Mouse (Mus musculus) midbrain, postnatal 0 days (tissue): ENCODE results near the gene Efna5. TPM values are rescaled to one million over a fixed set of nuclear protein-coding genes. Genes with fewer than 3 reads are reported as not detected.

Source experiments
- ATAC-seq: fragments of 200-750 bp; cut with Nextera tagmentation; 2 replicates; pipeline ENCODE4 v1.8.0; 2017; ENCODE audit warnings: moderate number of reproducible peaks, mild to moderate bottlenecking, moderate TSS enrichment, moderate library complexity; ENCODE audit not compliant: low FRiP score
- DNase-seq: peaks from one replicate; pipeline ENCODE4 v3.0.0-alpha.2; 2015; ENCODE audit warnings: low spot score
- H3K27ac ChIP-seq: fragments of 300-500 bp; sonication (generic); 2 replicates; pipeline ENCODE4 v1.5.1; 2014; ENCODE audit warnings: low read depth, mild to moderate bottlenecking, low read length, mixed read lengths
- H3K27me3 ChIP-seq: fragments of 300-500 bp; sonication (generic); 2 replicates; pipeline ENCODE4 v1.6.1; 2014; ENCODE audit warnings: low read length, control low read depth, mixed read lengths; ENCODE audit not compliant: insufficient read depth
- H3K36me3 ChIP-seq: fragments of 300-500 bp; sonication (generic); 2 replicates; pipeline ENCODE4 v1.6.1; 2014; ENCODE audit warnings: low read length, control low read depth, mixed read lengths; ENCODE audit not compliant: insufficient read depth
- H3K4me1 ChIP-seq: fragments of 300-500 bp; sonication (generic); 2 replicates; pipeline ENCODE4 v1.6.1; 2014; ENCODE audit warnings: mild to moderate bottlenecking, control low read depth, antibody characterized with exemption, low read length, mixed read lengths; ENCODE audit not compliant: insufficient read depth
- H3K4me2 ChIP-seq: fragments of 300-500 bp; sonication (generic); 2 replicates; pipeline ENCODE4 v1.6.1; 2014; ENCODE audit warnings: low read depth, mild to moderate bottlenecking, low read length, mixed read lengths; ENCODE audit not compliant: poor library complexity, severe bottlenecking
- H3K4me3 ChIP-seq: fragments of 300-500 bp; sonication (generic); 2 replicates; pipeline ENCODE4 v1.5.1; 2014; ENCODE audit warnings: low read depth, mild to moderate bottlenecking, low read length, moderate library complexity
- H3K9ac ChIP-seq: fragments of 300-500 bp; sonication (generic); replicated peaks from 2 replicates; pipeline ENCODE4 v1.6.1; 2014; ENCODE audit warnings: mild to moderate bottlenecking, low read length, moderate library complexity, mixed read lengths; ENCODE audit not compliant: poor library complexity, severe bottlenecking
- H3K9me3 ChIP-seq: fragments of 300-500 bp; sonication (generic); 2 replicates; pipeline ENCODE4 v1.6.1; 2016; ENCODE audit warnings: low read length, control low read depth
- CTCF ChIP-seq: IDR thresholded peaks from 2 replicates; pipeline ENCODE4 v1.5.1; 2016; ENCODE audit warnings: antibody characterized with exemption, mild to moderate bottlenecking
- WGBS: fragments of 180-500 bp; shearing (Covaris S2); extraction: QIAGEN DNeasy Blood & Tissue Kit; methylation state at CpG from one replicate; pipeline ENCODE4 v1.1.7; 2014; 5-methylcytosine and 5-hydroxymethylcytosine counted together
- polyA plus RNA-seq: library from polyadenylated mRNA; unstranded; fragments of >200 nt; fragmentation: Nextera tagmentation; extraction: Ambion mirVana; gene quantifications from 2 replicates; pipeline ENCODE4 v1.2.1, GENCODE M21; 2015
- total RNA-seq: library from RNA; depleted of rRNA; stranded (reverse); fragments of >200 nt; gene quantifications from 2 replicates; pipeline ENCODE4 v1.2.3, GENCODE M21; 2014

Gene Efna5
- total and polyA plus RNA-seq, 2 experiments from 2014 or later, result 11.1 to 59.5 TPM

GRCm38 (mm10) chr17:62851268-62851667, 29.8 kb downstream of the Efna5 start:
- Histone ChIP-seq H3K36me3 (no peaks in the 10 kb centered on the region), H3K4me1 (peaks cover 5% of the 10 kb centered on the region; the same call in 1 of the 2 replicates), H3K4me2 (no peak overlapping the region), H3K27ac (no peak overlapping the region), H3K9me3 (no peaks in the 10 kb centered on the region), H3K9ac (no peak overlapping the region), H3K4me3 (no peak overlapping the region), H3K27me3 (no peaks in the 10 kb centered on the region)
- ATAC-seq (no peak), DNase-seq (no peak)
- TF ChIP-seq CTCF, result no peak
- WGBS, result 39% methylated on average over 7 of the region's 7 CpGs

- 46% methylated on average over 3 of the region's 3 CpGs for WGBS
- no peak for DNase-seq
- H3K4me2 ChIP-seq, result no peak overlapping the region
Measured at GRCm38 (mm10) chr17:62850603-62851002, 30.5 kb downstream of the Efna5 start.

DNA sequence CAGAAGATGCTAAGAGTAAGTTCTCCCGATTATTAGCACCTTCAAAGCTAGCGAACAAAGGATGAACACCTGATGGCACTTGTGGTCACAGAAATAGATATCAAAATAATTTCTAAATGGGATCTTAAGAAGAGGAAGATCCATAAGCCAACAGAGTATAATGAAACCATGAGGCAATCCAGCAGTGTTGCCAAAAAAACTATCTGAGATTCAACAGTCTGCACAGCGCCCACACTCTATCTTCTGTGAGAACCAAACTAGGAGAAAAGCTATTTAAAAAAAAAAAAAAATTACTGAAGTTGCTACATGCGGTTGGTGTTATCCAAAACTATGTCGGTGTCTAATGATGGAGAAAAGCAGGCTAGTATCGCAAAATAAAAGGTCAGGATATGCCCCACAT, 31.4 kb downstream of the Efna5 start:
- H3K9me3 ChIP-seq, result no peaks in the 10 kb centered on the region

More at GRCm38 (mm10) chr17:62850603-62851002, 30.5 kb downstream of the Efna5 start:
- no peak for TF ChIP-seq CTCF
- no peak overlapping the region for H3K9ac ChIP-seq
- no peaks in the 10 kb centered on the region for H3K9me3 ChIP-seq
- peak overlapping the region; percentile 32; the same call in 1 of the 2 replicates for H3K27ac ChIP-seq
- H3K4me1 ChIP-seq, result peaks cover 5% of the 10 kb centered on the region; the same call in 1 of the 2 replicates
- H3K36me3 ChIP-seq, result no peaks in the 10 kb centered on the region
- H3K27me3 ChIP-seq, result no peaks in the 10 kb centered on the region
- H3K4me3 ChIP-seq, result no peak overlapping the region
- 0 out of 2 replicates have a peak, but pooled peaks have one; percentile 31 for ATAC-seq

DNA sequence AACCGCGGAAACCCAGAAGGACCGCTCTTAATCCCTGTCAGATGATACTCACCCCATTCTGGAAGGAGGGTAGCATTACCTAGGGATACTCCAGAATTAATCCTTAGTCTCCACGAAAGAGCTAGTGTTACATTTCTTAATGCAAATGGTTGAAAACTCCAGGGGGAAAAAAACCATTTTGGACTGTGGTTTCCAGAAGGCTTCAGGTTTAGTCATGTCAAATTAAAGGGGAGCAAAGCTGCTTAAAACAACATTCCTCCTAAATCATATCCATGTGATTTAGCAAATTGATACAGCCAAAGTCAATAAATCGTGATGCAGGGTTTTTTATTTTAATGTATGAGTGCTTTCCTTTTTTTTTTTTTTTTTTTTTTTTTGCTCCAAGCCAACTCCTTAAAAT, 35.5 kb downstream of the Efna5 start:
- Histone ChIP-seq H3K9me3 (no peaks in the 10 kb centered on the region), H3K27me3 (no peaks in the 10 kb centered on the region), H3K4me2 (no peak overlapping the region), H3K36me3 (no peaks in the 10 kb centered on the region), H3K27ac (no peak overlapping the region), H3K4me3 (no peak overlapping the region), H3K9ac (no peak overlapping the region), H3K4me1 (no peaks in the 10 kb centered on the region; the same call in 1 of the 2 replicates)
- 24% methylated on average over 5 of the region's 5 CpGs for WGBS
- DNase-seq (no peak), ATAC-seq (no peak)
- no peak for TF ChIP-seq CTCF

More for the DNA sequence above, 31.4 kb downstream of the Efna5 start:
- DNase-seq (no peak), ATAC-seq (no peak)
- H3K27me3 ChIP-seq, result no peaks in the 10 kb centered on the region
- TF ChIP-seq CTCF, result no peak
- 62% methylated on average over 6 of the region's 6 CpGs for WGBS
- no peaks in the 10 kb centered on the region for H3K36me3 ChIP-seq
- peaks cover 5% of the 10 kb centered on the region; the same call in 1 of the 2 replicates for H3K4me1 ChIP-seq
- no peak overlapping the region for H3K27ac ChIP-seq
- H3K9ac ChIP-seq, result no peak overlapping the region
- H3K4me3 ChIP-seq, result no peak overlapping the region
- peak overlapping the region; percentile 21; the same call in 1 of the 2 replicates for H3K4me2 ChIP-seq

- Histone ChIP-seq H3K9ac (no peak overlapping the region), H3K4me2 (no peak overlapping the region), H3K4me1 (no peaks in the 10 kb centered on the region; the same call in 1 of the 2 replicates), H3K27me3 (no peaks in the 10 kb centered on the region), H3K36me3 (no peaks in the 10 kb centered on the region), H3K27ac (no peak overlapping the region), H3K9me3 (no peaks in the 10 kb centered on the region), H3K4me3 (no peak overlapping the region)
- no peak; the same call in 1 of the 2 replicates for TF ChIP-seq CTCF
- WGBS, result 42% methylated on average over 5 of the region's 5 CpGs
- DNase-seq (no peak), ATAC-seq (no peak)
Measured at GRCm38 (mm10) chr17:62844329-62844728, 36.8 kb downstream of the Efna5 start.

- H3K4me3 ChIP-seq, result no peak overlapping the region
- H3K27ac ChIP-seq, result no peak overlapping the region
- ATAC-seq (no peak), DNase-seq (no peak)
- TF ChIP-seq CTCF, result no peak
- H3K36me3 ChIP-seq, result no peaks in the 10 kb centered on the region
- H3K27me3 ChIP-seq, result no peaks in the 10 kb centered on the region
- whole genome bisulfite sequencing, result 41% methylated on average over 7 of the region's 7 CpGs
- peaks cover 4% of the 10 kb centered on the region; the same call in 1 of the 2 replicates for H3K4me1 ChIP-seq
- no peak overlapping the region for H3K4me2 ChIP-seq
- H3K9ac ChIP-seq, result no peak overlapping the region
- no peaks in the 10 kb centered on the region for H3K9me3 ChIP-seq
Measured at GRCm38 (mm10) chr17:62837336-62837735, 43.8 kb downstream of the Efna5 start.
